Mouse (Mus musculus): ENCODE measurements around the gene Snrnp70.

- TF ChIP-seq POLR2A (IDR thresholded peaks at IDR 0.05; ENCODE audit: extremely low read depth, insufficient read depth, low read length) (no peak), CTCF (IDR thresholded peaks at IDR 0.05; ENCODE audit: extremely low read depth, insufficient read depth, low read length) (no peak)
These were observed 24.5 kb upstream of the Snrnp70 start for GRCm38 (mm10) chr7:45419859-45420614.

Measured in cortical plate, adult 2 months (tissue).